Mouse (Mus musculus) spleen, adult 18-20 months (tissue): ENCODE results near the gene Fam162b.

Experiments
- DNase-seq, 2 experiments: peaks; one replicate each; pipeline ENCODE4 v3.0.0; 2022; ENCODE audit warnings: mixed read lengths in 2 of 2

Fam162b gene

GRCm38 (mm10) chr10:51590139-51590574 is at the start of gene Fam162b:
Gene Fam162b (minus strand): TSS chr10:51590517.
- no peak for DNase-seq

- no peak for DNase-seq
Observed at GRCm38 (mm10) chr10:51631411-51632136, 41.3 kb upstream of the Fam162b start, which contains the start of gene Gprc6a. Gene Gprc6a (minus strand): TSS chr10:51631461.

- DNase-seq = no peak
Observed at GRCm38 (mm10) chr10:51621193-51621592, 30.9 kb upstream of the Fam162b start.

GRCm38 (mm10) chr10:51620126-51620525 is 29.8 kb upstream of the Fam162b start:
- DNase-seq = no peak

DNA sequence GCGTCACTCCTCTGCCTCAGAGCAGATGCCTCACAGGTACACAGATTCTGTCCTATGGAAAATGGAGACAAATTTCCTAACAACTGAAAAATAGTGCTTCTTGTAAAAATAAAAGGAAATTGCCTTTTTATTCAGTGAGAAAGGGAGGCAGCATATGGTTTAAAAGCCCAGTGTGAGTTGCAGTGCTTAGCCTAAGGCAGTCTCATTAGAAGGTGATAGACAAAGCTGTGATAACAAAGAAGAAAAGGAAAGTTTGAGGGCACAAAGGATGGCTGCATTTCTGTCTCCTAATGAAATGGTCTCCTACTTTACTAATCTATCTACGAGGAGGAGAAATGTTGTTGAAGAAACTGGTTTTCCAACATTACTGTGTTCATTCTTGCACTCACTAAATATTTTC is 28.2 kb upstream of the Fam162b start:
- no peak for DNase-seq

DNA sequence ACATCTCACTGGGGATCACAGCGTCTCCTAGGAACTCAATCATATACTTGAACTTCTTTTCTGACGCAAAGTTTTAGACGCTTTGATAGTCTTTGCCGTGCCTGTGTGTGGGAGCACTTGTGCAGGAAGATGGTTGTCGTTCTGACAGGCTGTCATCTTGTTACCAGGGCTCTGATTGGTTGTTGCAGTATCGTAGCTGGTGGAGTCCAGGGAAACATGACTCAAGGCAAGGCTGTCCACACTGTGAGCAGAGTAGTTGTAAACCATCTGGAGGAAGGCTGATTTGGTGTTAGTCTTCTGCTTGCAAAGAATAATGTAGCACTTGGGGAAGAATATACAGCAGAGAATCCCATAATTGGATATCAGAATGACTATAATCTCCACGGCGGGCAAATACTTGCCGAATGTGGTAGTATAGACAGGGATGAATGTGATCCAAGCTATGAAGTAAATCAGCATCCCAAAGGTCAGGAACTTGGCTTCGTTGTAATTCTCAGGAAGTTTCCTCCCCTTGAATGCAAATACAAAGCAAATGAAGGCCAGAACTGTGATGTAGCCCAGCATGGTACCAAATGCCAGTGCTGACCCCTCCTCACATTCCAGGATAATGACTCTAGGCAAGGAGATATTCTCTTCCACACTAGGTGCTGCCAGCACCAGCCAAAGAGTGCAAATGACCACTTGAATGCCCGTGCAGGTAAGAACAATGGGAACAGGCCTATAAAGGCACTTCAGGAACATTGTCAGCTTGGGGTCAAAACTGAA is 24.7 kb upstream of the Fam162b start:
- DNase-seq = no peak

GRCm38 (mm10) chr10:51613421-51613820 is 23.1 kb upstream of the Fam162b start:
- DNase-seq = no peak

DNA sequence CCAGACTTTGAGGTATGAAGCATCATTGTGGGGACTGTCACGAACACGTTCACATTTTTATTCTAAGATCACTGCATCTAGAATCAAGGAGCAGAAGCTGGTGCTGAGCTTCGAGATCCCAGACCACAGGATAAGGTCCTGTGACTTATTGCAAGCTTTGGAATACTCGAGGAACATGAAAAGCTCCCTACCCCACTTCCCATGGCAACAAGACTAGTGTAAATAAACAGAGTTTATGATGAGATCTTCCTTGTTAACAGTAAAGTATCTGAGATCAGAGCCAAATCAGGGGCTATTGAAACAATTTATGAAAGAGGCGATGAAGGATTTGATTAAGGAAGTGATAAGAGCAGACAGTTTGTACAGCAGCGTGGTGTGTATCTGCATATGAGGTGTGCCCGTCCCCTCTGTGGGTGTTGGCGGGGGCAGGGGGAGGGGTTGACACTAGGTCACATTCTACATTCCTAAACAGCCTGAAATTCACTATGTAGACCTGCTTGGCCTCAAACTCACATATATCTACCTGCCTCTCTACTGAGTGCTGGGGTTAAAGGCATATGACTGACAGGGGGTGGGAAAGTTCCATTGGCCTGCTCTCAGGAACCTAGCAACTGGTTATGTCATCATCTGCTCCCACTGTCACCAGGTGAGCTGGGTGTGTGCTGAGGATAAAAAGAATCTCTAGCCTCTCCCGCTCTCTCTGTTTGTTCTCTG is 21.8 kb upstream of the Fam162b start:
- DNase-seq = no peak

DNA sequence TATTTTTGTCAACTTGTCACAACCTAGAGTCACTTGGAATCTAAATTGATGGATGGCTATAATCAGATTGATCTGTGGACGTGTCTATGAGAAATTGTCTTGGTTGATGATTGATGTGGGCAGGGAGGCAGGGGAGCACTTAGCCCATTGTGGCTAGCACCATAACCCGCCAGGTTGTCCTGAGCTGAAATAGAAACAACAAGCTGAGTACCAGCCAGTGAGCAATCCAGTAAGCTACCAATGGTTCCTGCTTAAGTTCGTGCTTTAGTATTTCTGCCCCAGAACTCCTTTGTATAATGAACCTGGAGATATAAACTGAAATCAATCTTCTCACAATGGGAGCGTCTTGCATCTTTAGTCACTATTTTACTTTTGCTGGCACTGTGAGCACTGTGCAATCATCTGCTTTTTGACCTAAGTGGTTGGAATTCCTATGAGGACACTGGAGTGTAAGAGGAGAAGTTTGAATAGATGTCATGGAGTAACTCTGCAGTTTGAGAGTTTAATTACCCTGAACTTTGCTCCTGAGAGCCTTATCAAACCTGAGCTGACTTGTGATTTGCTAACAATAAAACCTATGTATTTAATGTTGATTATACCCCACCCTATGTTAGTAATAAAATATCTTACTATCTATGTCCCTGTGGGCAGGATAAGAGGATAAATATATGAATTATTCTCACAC is 19.6 kb upstream of the Fam162b start:
- DNase-seq = no peak

DNA sequence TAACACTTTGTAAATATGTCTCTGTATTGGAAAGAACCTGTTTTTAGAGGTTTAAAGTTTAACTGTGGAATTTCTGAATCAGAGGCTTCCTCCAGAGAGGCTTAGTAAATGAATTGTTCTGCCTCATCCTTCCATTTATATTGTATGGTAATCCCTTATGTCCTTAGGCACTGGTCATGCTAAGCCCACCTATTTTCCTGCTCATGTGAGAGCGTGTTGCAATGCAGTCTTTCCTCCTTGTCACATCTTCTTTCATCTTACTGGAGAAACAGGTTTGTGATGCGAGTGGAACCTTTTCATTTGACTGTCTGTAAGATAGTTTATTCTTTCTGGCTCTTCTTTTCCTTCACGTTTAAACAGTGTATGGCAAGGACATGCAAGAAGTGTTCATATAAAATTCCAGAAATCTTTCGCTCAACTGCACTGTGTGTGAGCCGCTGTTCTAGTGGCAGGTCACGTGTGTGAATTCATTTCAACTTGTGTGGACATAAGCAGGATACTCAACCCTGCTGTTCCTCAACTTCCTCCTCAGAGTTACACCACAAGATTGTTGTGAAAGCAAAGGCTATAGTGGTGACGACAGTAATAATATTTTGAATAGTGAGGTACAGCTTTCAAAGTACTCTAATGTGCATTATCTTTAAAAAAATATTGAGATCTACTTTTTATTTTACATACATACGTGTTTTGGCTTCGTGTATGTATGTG is 6.8 kb upstream of the Fam162b start:
- DNase-seq = no peak

- DNase-seq = no peak
Observed at GRCm38 (mm10) chr10:51595001-51595931, 4.9 kb upstream of the Fam162b start.

DNA sequence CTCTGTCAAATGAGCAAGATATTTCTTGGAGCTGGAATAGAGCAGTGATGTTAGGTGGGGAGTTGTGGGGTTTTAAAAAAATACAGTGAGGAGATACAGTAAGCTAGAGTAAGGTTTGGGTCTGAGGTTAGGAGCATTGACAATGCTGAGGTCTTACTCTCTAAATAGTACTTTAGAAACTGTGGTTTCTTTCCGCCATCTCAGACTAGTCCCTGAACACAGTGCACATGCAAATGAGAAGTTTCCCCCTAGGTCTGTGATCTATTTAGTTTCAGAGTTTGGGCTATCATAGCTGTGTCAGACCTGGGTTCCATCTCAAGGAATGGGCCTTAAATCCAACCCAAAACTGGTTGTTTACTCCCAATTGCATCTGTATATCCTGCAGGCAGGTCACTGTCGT is 1.3 kb upstream of the Fam162b start:
- DNase-seq = no peak

DNA sequence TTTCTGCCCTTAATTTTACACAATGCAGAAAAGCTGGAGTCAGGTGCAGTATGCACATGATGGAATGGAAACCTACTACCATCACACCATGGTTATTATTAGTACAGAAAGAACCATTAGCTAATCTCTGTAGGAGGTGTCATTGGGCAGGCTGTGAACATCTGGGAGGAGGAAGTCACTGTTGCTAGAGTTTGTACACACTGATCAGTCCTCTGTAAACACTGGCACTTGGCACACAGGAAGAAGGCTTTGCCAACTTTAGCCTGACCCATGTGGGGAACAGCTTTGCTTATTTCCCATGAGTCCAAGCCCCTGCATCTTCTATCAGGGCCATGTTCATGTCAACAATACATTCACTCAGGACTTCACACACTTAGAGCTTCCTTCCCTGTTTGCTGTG is 5.4 kb downstream of the Fam162b start:
- DNase-seq = no peak

- no peak for DNase-seq
Observed at GRCm38 (mm10) chr10:51584378-51584777, 5.9 kb downstream of the Fam162b start.

DNA sequence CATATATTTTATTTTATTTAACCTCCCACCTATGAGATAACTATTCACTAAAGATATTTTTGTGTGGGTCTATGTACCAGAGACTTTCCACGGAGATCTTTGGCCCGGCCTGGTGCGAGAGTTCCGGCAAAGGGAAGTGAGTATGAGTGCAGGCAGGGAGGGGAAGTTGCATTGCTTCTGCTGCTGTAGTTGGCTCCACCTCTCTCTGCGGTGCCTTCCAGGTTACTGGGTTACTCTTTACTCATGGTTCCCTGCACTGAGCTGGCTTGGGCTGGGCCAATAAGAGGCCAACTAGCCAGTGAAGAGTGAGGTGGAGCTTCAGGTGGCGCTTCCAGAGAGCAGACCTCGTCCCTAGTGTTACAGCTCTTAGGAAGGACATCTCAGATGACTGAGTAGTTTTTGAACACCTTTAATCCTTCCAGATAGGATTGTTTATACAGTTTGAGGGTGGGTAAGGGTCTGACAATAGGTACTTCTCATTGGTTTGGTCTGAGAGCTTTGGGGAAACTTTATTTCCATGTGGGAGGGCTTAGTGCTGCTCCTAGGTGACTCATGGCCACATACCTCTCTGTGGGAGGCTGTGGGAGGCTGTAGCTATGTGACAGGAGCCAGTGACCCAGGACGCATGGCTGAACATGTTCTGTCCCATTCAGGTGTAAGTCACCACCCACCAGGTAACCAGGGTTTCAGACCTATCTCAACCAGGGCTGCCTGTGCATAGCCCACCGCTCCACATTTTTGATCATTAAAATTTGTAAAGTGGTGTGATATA is 18.9 kb downstream of the Fam162b start:
- no peak for DNase-seq

GRCm38 (mm10) chr10:51556005-51556404 is 34.3 kb downstream of the Fam162b start:
- no peak for DNase-seq

GRCm38 (mm10) chr10:51553348-51554123 is 36.8 kb downstream of the Fam162b start:
- peak; percentile 44 to 75 for DNase-seq
